13 mouse cellular contexts compared by ENCODE assay signal in genomic region chr9:103687130-103687529, GRCm38 (mm10).
DNase-seq lines count a peak whose midpoint lies in the region; ATAC-seq and TF ChIP-seq lines count a peak whose summit lies in the region.
"Had no signal": no experiment of that assay in that cellular context is flagged by ENCODE, and none has a peak within 500 bp of the region (broad histone marks: within the 10 kb centered on the region; RNA-seq: fewer than 3 reads in every experiment).

No protein-coding gene starts in this region.

- H3K9ac ChIP-seq in forebrain, embryonic 16.5 days (replicated peaks; ENCODE audit: low read depth, low read length) = no peak overlapping the region; the same call in 1 of the 2 replicates
- H3K9ac ChIP-seq in midbrain, embryonic 13.5 days (replicated peaks) = no peak overlapping the region

- H3K4me1 ChIP-seq in cerebellum, adult 2 months (ENCODE audit: control insufficient read depth, insufficient read depth, low read length) = peaks cover 15% of the 10 kb centered on the region
- H3K4me1 ChIP-seq in forebrain, embryonic 16.5 days (replicated peaks; ENCODE audit: control insufficient read depth, insufficient read depth, low read length) = peaks cover 35% of the 10 kb centered on the region
- peaks cover 13% of the 10 kb centered on the region for H3K4me1 ChIP-seq in midbrain, embryonic 13.5 days (replicated peaks)

- peak overlapping the region; percentile 33 for H3K4me2 ChIP-seq in forebrain, embryonic 16.5 days (ENCODE audit: low read length)
- no peak overlapping the region for H3K4me2 ChIP-seq in midbrain, embryonic 13.5 days (replicated peaks)

- no peaks in the 10 kb centered on the region for H3K9me3 ChIP-seq in forebrain, embryonic 16.5 days (ENCODE audit: control insufficient read depth, low read length)
- no peaks in the 10 kb centered on the region for H3K9me3 ChIP-seq in midbrain, embryonic 13.5 days

- intact Hi-C loops in left cerebral cortex, postnatal 4 days (cut with DNase I) = no loop called here

- TF ChIP-seq CTCF in cerebellum, adult 2 months (IDR thresholded peaks at IDR 0.05; ENCODE audit: borderline replicate concordance, insufficient read depth, low read depth, low read length) = no peak

- 34% methylated on average over 6 of the region's 6 CpGs for WGBS in cerebellum, adult 2 months
- 7% methylated on average over 6 of the region's 6 CpGs for WGBS in forebrain, embryonic 16.5 days
- WGBS in midbrain, embryonic 13.5 days = 22% methylated on average over 6 of the region's 6 CpGs

- no peak overlapping the region for H3K4me3 ChIP-seq in cerebellum, adult 2 months (replicated peaks; ENCODE audit: insufficient read depth, low read depth, low read length)
- H3K4me3 ChIP-seq in forebrain, embryonic 16.5 days (replicated peaks; ENCODE audit: low read length) = no peak overlapping the region
- no peak overlapping the region for H3K4me3 ChIP-seq in midbrain, embryonic 13.5 days (replicated peaks)
- H3K4me3 ChIP-seq: erythroblast, embryonic 14.5 days; gastrocnemius, adult 2 months had no signal

- DNase-seq in cerebellum, adult 2 months = no peak
- no peak for DNase-seq in cerebellum, postnatal 4 days (ENCODE audit: low spot score in 2 of 2)
- DNase-seq in left cerebral cortex, postnatal 4 days = peak; percentile 46
- no peak for DNase-seq in left cerebral cortex, adult 9 months (ENCODE audit: low spot score in 2 of 2)
- DNase-seq in kidney, postnatal 4 days = no peak
- no peak for DNase-seq in kidney, postnatal 10 days
- DNase-seq: cerebellum, postnatal 36 days; gastrocnemius, adult 2 months; lung, adult 18-20 months; thymus, postnatal 36 days had no signal

- no peaks in the 10 kb centered on the region for H3K27me3 ChIP-seq in cerebellum, adult 2 months (ENCODE audit: control insufficient read depth, insufficient read depth, low read length)
- H3K27me3 ChIP-seq in forebrain, embryonic 16.5 days (replicated peaks; ENCODE audit: control insufficient read depth, insufficient read depth, low read length) = no peaks in the 10 kb centered on the region
- H3K27me3 ChIP-seq in midbrain, embryonic 13.5 days = 0 out of 2 replicates have a peak, but pooled peaks cover 2% of the 10 kb centered on the region

- H3K36me3 ChIP-seq in forebrain, embryonic 16.5 days (ENCODE audit: control insufficient read depth, insufficient read depth) = no peaks in the 10 kb centered on the region
- H3K36me3 ChIP-seq in midbrain, embryonic 13.5 days = no peaks in the 10 kb centered on the region

- TF ChIP-seq POLR2A in cerebellum, adult 2 months (IDR thresholded peaks at IDR 0.05; ENCODE audit: borderline replicate concordance, insufficient read depth, low read length) = no peak

- peak overlapping the region; percentile 21; the same call in 1 of the 2 replicates for H3K27ac ChIP-seq in cerebellum, adult 2 months (ENCODE audit: insufficient read depth, low read length)
- peak overlapping the region; percentile 78 for H3K27ac ChIP-seq in forebrain, embryonic 16.5 days (ENCODE audit: low read length)
- no peak overlapping the region for H3K27ac ChIP-seq in midbrain, embryonic 13.5 days
- H3K27ac ChIP-seq: gastrocnemius, adult 2 months had no signal

- ATAC-seq in forebrain, embryonic 16.5 days = peak; percentile 94
- ATAC-seq in midbrain, embryonic 13.5 days = peak; percentile 50; the same call in 1 of the 2 replicates
